Mouse (Mus musculus) liver, embryonic 11.5 days (tissue): ENCODE results near the gene Sh3gl1. TPM values are rescaled to one million over a fixed set of nuclear protein-coding genes. Genes with fewer than 3 reads are reported as not detected.
A peak's percentile ranks its signal among the peaks of the same experiment; 100 is the strongest.

ENCODE experiments used
- ATAC-seq: fragments of 200-750 bp; cut with Nextera tagmentation; replicated peaks from 2 replicates; pipeline ENCODE4 v1.8.0; 2017; ENCODE audit warnings: moderate number of reproducible peaks, mild to moderate bottlenecking, moderate TSS enrichment, moderate library complexity; ENCODE audit not compliant: low FRiP score
- DNase-seq: peaks from one replicate; pipeline ENCODE4 v3.0.0-alpha.2; 2017; ENCODE audit warnings: low spot score
- H3K27ac ChIP-seq: fragments of 300-500 bp; sonication (generic); 2 replicates; pipeline ENCODE4 v1.5.1; 2014; ENCODE audit warnings: mild to moderate bottlenecking, low read depth, low read length, control low read depth
- H3K27me3 ChIP-seq: fragments of 300-500 bp; sonication (generic); replicated peaks from 2 replicates; pipeline ENCODE4 v1.6.1; 2014; ENCODE audit warnings: low read length, mixed read lengths; ENCODE audit not compliant: control insufficient read depth, insufficient read depth
- H3K36me3 ChIP-seq: fragments of 300-500 bp; sonication (generic); 2 replicates; pipeline ENCODE4 v1.6.1; 2014; ENCODE audit warnings: mild to moderate bottlenecking, low read length, moderate library complexity, mixed read lengths; ENCODE audit not compliant: control insufficient read depth, insufficient read depth
- H3K4me1 ChIP-seq: fragments of 300-500 bp; sonication (generic); replicated peaks from 2 replicates; pipeline ENCODE4 v1.6.1; 2014; ENCODE audit warnings: low read length, mixed read lengths; ENCODE audit not compliant: control insufficient read depth, insufficient read depth
- H3K4me2 ChIP-seq: fragments of 300-500 bp; sonication (generic); 2 replicates; pipeline ENCODE4 v1.6.1; 2014; ENCODE audit warnings: mild to moderate bottlenecking, control low read depth, moderate library complexity
- H3K4me3 ChIP-seq: fragments of 300-500 bp; sonication (generic); 2 replicates; pipeline ENCODE4 v1.5.1; 2014; ENCODE audit warnings: low read depth, low read length, control low read depth
- H3K9ac ChIP-seq: fragments of 300-500 bp; sonication (generic); 2 replicates; pipeline ENCODE4 v1.6.1; 2014; ENCODE audit warnings: low read depth, low read length, control low read depth
- H3K9me3 ChIP-seq: fragments of 300-500 bp; sonication (generic); 2 replicates; pipeline ENCODE4 v1.6.1; 2016; ENCODE audit warnings: low read length, inconsistent platforms, mixed read lengths; ENCODE audit not compliant: control insufficient read depth
- WGBS: fragments of 180-500 bp; shearing (Covaris S2); extraction: QIAGEN DNeasy Blood & Tissue Kit; methylation state at CpG from one replicate; pipeline ENCODE4 v1.1.7; 2014; 5-methylcytosine and 5-hydroxymethylcytosine counted together
- polyA plus RNA-seq: library from polyadenylated mRNA; unstranded; fragments of >200 nt; fragmentation: Nextera tagmentation; extraction: Ambion mirVana; gene quantifications from 2 replicates; pipeline ENCODE4 v1.2.1, GENCODE M21; 2014

Sh3gl1 gene
- polyA plus RNA-seq, 1 experiment from 2014 or later: 96.4 TPM

DNA sequence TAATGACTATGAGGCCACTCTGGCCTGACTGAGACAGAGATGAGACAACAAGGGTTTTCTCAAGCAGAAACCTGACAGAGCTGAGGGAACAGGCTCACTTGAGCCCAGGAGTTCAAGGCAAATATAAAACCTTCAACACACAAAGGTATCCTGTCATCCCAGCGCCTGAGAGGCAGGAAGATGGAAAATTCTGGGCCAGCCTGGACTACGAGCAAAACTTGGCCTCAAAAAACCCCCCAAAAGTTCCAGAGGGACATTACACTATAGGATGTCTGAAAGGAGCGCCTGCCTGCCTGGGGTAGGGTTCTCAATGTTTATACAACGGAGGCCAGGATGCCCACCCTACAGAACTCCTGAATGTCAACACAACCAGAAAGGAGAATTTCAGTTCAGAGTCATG lies 1.2 kb downstream of the Sh3gl1 start:
- Histone ChIP-seq H3K36me3 (peaks cover 9% of the 10 kb centered on the region), H3K27ac (no peak overlapping the region; the same call in 1 of the 2 replicates), H3K27me3 (no peaks in the 10 kb centered on the region), H3K9ac (peak overlapping the region; percentile 98), H3K9me3 (no peaks in the 10 kb centered on the region), H3K4me3 (peak overlapping the region; percentile 77), H3K4me1 (peaks cover 47% of the 10 kb centered on the region), H3K4me2 (peak overlapping the region; percentile 87)
- WGBS: 70% methylated on average over 4 of the region's 4 CpGs
- ATAC-seq: no peak
- no peak for DNase-seq

- no peaks in the 10 kb centered on the region for H3K9me3 ChIP-seq
- H3K36me3 ChIP-seq: peaks cover 9% of the 10 kb centered on the region
- H3K27me3 ChIP-seq: no peaks in the 10 kb centered on the region
- H3K9ac ChIP-seq: no peak overlapping the region
- peaks cover 47% of the 10 kb centered on the region for H3K4me1 ChIP-seq
- no peak for DNase-seq
- H3K4me3 ChIP-seq: peak overlapping the region; percentile 4; the same call in 1 of the 2 replicates
- 83% methylated on average over 6 of the region's 6 CpGs for WGBS
- H3K27ac ChIP-seq: no peak overlapping the region
- no peak for ATAC-seq
- H3K4me2 ChIP-seq: peak overlapping the region; percentile 87
Measured at GRCm38 (mm10) chr17:56034726-56035100, 1.7 kb downstream of the Sh3gl1 start.

- Histone ChIP-seq H3K36me3 (peaks cover 13% of the 10 kb centered on the region), H3K4me1 (peaks cover 47% of the 10 kb centered on the region), H3K9ac (no peak overlapping the region), H3K27me3 (no peaks in the 10 kb centered on the region), H3K9me3 (no peaks in the 10 kb centered on the region), H3K4me3 (0 out of 2 replicates have a peak overlapping the region, but pooled peaks have one; percentile 4), H3K27ac (0 out of 2 replicates have a peak overlapping the region, but pooled peaks have one; percentile 23), H3K4me2 (peak overlapping the region; percentile 87)
- DNase-seq (no peak), ATAC-seq (no peak)
- WGBS: 80% methylated on average over 7 of the region's 7 CpGs
Measured at GRCm38 (mm10) chr17:56034040-56034725, 2.3 kb downstream of the Sh3gl1 start.

- 68% methylated on average over 7 of the region's 7 CpGs for WGBS
- no peaks in the 10 kb centered on the region for H3K9me3 ChIP-seq
- DNase-seq (no peak), ATAC-seq (no peak)
- peaks cover 19% of the 10 kb centered on the region for H3K36me3 ChIP-seq
- no peak overlapping the region for H3K4me3 ChIP-seq
- H3K27ac ChIP-seq: no peak overlapping the region
- H3K27me3 ChIP-seq: no peaks in the 10 kb centered on the region
- no peak overlapping the region for H3K9ac ChIP-seq
- peaks cover 47% of the 10 kb centered on the region for H3K4me1 ChIP-seq
- H3K4me2 ChIP-seq: no peak overlapping the region
Measured at GRCm38 (mm10) chr17:56032831-56033230, 3.6 kb downstream of the Sh3gl1 start.

DNA sequence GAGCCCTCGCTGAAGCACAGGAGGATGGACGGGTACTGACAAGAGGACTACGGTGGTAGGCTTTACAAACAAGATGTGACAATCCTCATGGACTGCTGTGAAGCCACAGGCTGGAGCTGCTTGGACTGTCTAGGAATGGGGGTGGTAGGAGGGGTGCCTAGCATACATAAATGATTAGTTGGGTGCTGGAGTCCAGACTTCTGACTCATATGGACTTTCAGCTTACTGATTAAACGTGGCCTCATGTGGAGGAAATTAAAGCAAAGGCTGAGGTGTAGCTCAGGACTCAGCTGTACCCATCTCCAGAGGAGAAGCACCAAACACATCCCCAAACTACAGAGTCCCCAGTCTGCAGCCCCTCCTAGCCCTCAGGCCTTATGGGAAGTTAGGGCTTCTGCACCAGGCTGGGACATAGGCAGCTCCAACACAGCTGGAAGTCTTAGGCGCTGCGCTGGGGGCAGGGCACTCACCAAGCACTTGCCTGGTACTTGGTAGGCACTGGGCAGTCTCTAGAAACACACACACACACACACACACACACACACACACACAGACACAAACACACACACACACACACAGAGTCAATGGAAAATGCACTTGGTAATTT lies 4.2 kb downstream of the Sh3gl1 start:
- H3K36me3 ChIP-seq: peaks cover 19% of the 10 kb centered on the region
- H3K4me1 ChIP-seq: peaks cover 45% of the 10 kb centered on the region
- no peak overlapping the region for H3K27ac ChIP-seq
- no peak overlapping the region for H3K4me2 ChIP-seq
- no peak overlapping the region for H3K4me3 ChIP-seq
- ATAC-seq: no peak
- DNase-seq: no peak
- no peak overlapping the region for H3K9ac ChIP-seq
- no peaks in the 10 kb centered on the region for H3K9me3 ChIP-seq
- 74% methylated on average over 6 of the region's 6 CpGs for WGBS
- no peaks in the 10 kb centered on the region for H3K27me3 ChIP-seq

DNA sequence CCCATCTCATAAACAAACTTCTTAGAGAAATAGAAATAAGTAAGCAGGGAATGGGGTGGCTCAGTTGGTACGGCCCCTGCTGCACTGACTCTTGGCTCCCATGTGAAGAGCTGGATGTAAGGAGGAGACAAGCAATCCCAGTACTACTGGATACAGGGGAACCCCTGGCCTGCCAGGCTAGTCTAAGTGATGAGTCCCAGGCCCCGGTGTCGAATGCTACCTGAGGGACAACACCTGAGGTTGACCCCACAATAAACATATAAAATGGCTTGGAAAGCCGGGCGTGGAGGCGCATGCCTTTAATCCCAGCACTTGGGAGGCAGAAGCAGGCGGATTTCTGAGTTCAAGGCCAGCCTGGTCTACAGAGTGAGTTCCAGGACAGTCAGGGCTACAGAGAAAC lies 5.0 kb downstream of the Sh3gl1 start:
- no peak overlapping the region for H3K27ac ChIP-seq
- DNase-seq (no peak), ATAC-seq (no peak)

DNA sequence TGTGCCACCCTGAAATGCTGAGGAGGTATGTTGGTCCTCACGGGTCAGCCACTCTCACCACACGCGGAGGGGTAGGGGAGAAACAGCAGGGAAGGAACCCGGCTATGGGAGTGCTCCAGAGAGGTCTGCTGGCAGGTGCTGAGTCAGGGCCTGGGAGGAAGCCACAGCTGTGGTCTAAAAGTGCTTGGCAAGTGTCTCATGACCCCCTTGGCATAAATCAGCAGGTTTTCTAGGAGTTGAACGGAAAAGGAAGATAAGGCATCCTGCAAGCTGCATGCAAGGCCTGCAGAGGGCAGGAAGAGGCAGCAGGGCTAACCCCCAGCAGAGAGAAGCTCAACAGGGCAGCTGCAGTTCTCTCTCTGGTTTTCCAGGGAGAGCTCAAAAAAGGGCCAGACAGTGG lies 5.5 kb downstream of the Sh3gl1 start:
- H3K27me3 ChIP-seq: no peaks in the 10 kb centered on the region
- no peak overlapping the region for H3K9ac ChIP-seq
- 38% methylated on average over 5 of the region's 5 CpGs for WGBS
- ATAC-seq: peak; percentile 48
- H3K4me3 ChIP-seq: no peak overlapping the region
- no peak for DNase-seq
- no peaks in the 10 kb centered on the region for H3K9me3 ChIP-seq
- H3K4me1 ChIP-seq: peaks cover 46% of the 10 kb centered on the region
- H3K4me2 ChIP-seq: no peak overlapping the region
- H3K27ac ChIP-seq: no peak overlapping the region
- H3K36me3 ChIP-seq: peaks cover 19% of the 10 kb centered on the region

More for the DNA sequence above, 5.0 kb downstream of the Sh3gl1 start:
- peaks cover 46% of the 10 kb centered on the region for H3K4me1 ChIP-seq
- no peak overlapping the region for H3K4me3 ChIP-seq
- H3K9me3 ChIP-seq: no peaks in the 10 kb centered on the region
- H3K9ac ChIP-seq: no peak overlapping the region
- H3K36me3 ChIP-seq: peaks cover 19% of the 10 kb centered on the region
- no peak overlapping the region for H3K4me2 ChIP-seq
- H3K27me3 ChIP-seq: no peaks in the 10 kb centered on the region
- WGBS: 91% methylated on average over 7 of the region's 7 CpGs

GRCm38 (mm10) chr17:56030238-56030870 lies 6.1 kb downstream of the Sh3gl1 start:
- no peak for DNase-seq
- Histone ChIP-seq H3K4me2 (no peak overlapping the region), H3K27me3 (no peaks in the 10 kb centered on the region), H3K4me3 (no peak overlapping the region), H3K4me1 (peaks cover 43% of the 10 kb centered on the region), H3K27ac (no peak overlapping the region), H3K9ac (no peak overlapping the region), H3K9me3 (no peaks in the 10 kb centered on the region), H3K36me3 (peaks cover 19% of the 10 kb centered on the region)
- WGBS: 89% methylated on average over 9 of the region's 9 CpGs
- no peak for ATAC-seq
